Mouse (Mus musculus): ENCODE measurements at regions not wholly inside any gene's neighbourhood (a gene's known extent, or its start where the extent isn't known, plus 50 kb on each side); places are given as distances from the start of the nearest gene placed in this dataset.

- no peak for TF ChIP-seq CHD1 (IDR thresholded peaks at IDR 0.05; ENCODE audit: low read depth, low read length)
- TF ChIP-seq NRF1 (IDR thresholded peaks at IDR 0.05; ENCODE audit: insufficient read depth, low read depth, low read length, poor library complexity, severe bottlenecking) = no peak
- TF ChIP-seq USF1 (IDR thresholded peaks at IDR 0.05; ENCODE audit: low read depth, low read length) = no peak
- TF ChIP-seq CTCF (IDR thresholded peaks at IDR 0.05 in 2 of 3, conservative IDR thresholded peaks at IDR 0.05 in 1 of 3; ENCODE audit: control insufficient read depth in 1 of 3, insufficient read depth in 1 of 3, low read depth in 2 of 3, low read length in 3 of 3, poor library complexity in 1 of 3, severe bottlenecking in 1 of 3) = no peak
- TF ChIP-seq POLR2A (IDR thresholded peaks at IDR 0.05; ENCODE audit: control insufficient read depth in 1 of 2, insufficient read depth in 1 of 2, low read depth in 1 of 2, low read length in 2 of 2, poor library complexity in 1 of 2) = no peak
- no peak for TF ChIP-seq USF2 (IDR thresholded peaks at IDR 0.05; ENCODE audit: borderline replicate concordance in 1 of 2, insufficient read depth in 1 of 2, low read depth in 1 of 2, low read length in 2 of 2)
- no peak for TF ChIP-seq ZC3H11A (IDR thresholded peaks at IDR 0.05; ENCODE audit: low read depth, low read length)
- TF ChIP-seq GABPA (IDR thresholded peaks at IDR 0.05; ENCODE audit: low read depth, low read length) = no peak
- no peak for TF ChIP-seq TCF12 (IDR thresholded peaks at IDR 0.05; ENCODE audit: low read depth, low read length)
- no peak; the same call in 1 of the 2 replicates for TF ChIP-seq MAFK (IDR thresholded peaks at IDR 0.05; ENCODE audit: borderline replicate concordance, low read depth, low read length)
- TF ChIP-seq ZKSCAN1 (IDR thresholded peaks at IDR 0.05; ENCODE audit: low read depth, low read length) = no peak
- no peak for TF ChIP-seq EP300 (IDR thresholded peaks at IDR 0.05; ENCODE audit: low read depth in 1 of 2, low read length in 2 of 2)
These were observed 1185.9 kb downstream of the Gsdmc2 start for GRCm38 (mm10) chr15:62659096-62659495.
